Mouse (Mus musculus) lung, adult 10 weeks (tissue): ENCODE data around the gene Ift46. TPM values are rescaled to one million over a fixed set of nuclear protein-coding genes. Genes with fewer than 3 reads are reported as not detected.

Source experiments
- polyA plus RNA-seq: library from polyadenylated mRNA; stranded (reverse); fragments of 350-450 nt; fragmentation: Illumina TruSeq; extraction: RNeasy Lipid Tissue Mini Kit (QIAGEN cat#74804); gene quantifications from one replicate; pipeline ENCODE4 v1.2.3, GENCODE M21; 2014; ENCODE audit warnings: low read depth, low replicate concordance; ENCODE audit not compliant: insufficient read depth

The Ift46 gene
- 39.4 TPM for polyA plus RNA-seq

DNA sequence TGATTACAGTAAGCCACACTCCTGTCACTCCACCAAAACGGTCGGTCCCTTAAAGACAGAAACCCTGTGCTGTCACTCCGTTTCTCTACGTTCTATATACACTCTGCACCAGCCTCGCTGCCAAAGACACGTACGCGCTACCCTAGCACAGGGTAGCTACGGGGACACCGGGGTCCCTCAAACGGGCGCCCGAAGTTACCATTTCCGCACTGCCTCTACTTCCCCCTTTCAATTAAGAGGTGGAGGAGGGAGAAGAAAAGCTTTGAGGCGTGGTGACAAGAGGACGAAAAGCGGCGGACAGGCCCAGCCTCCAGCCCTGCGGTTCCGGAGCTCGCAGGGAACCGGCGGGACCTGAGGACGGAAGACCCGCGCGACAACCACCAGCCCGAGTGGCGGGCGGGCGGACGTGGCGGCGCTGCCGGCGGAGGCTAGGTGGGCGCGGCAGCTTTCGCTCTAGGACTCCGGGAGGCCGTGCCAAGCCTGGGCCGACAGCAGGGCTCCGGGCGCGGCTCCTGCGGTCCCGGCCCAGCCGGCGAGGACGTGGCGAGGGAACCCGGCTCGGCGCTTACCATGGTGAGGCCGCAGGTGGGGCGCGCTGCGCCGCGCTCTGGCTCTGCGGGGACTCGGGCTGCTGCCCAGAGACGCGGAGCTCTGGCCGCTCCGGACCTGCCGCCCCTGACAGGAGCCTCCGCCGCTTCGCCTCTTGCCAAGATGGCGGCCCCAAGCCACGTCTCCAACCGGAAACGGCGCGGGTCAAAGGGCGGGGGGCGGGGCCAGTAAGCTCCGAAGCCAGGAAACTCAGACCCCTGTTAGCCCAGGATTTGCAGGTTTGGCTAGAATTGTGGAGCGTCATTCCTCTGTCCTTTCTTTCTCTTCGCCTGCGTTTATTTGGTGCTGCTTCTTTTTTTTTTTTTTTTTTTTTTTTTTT lies at the start of gene Ift46, which contains the start of gene Arcn1:
TSS of gene Ift46 (plus strand) at position 808 of the 928 bp plus-strand sequence.
TSS of gene Arcn1 (minus strand) at position 745 of the 928 bp plus-strand sequence.

DNA sequence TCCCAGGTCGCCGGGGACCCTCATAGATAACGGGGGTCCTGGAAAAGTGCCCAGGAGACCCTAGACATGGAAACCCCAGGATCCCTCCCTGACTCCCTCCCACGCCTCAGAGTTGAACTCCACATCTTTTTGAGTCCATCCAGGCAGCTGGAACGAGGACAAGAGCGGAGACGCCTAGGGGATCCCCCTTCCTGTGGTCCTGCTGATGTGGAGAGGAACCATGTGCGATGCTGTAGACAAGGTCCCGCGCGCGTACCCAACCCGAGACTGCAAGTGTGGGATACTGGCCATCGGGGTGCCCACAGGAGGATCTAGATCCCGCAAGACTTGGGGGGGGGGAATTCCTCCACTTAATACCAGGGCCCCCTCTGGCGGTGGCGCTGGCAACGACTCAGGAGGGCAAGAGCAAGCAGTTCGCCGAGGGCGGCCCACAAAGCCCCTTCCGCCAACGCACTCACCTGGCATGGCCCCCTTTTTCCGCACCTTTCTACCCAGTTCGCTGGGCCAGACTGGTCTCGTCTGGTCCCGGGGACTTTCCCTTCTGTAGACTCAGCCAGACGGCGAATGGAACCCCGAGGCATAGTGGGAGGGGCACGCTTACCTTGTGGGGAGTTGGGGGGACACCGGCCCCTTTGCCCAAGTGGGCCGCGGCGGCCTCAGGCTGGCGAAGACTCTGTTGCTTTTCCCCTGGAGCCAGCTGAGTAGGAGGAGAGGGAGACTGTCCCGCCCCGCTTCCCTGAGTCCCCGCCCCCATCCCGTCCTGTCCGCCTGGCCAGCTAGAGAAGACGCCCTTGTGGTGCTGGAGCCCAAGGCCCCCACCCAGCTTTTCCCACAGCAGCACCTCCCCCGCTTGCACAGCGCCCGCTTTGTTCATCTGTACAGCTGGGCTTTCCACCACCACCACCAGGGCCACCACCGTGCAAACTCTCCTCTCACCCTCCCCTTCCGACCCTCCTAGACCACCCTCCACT lies 32.9 kb upstream of the Ift46 start, which contains the start of gene Phldb1:
TSS of gene Phldb1 (minus strand) at position 675 of the 971 bp plus-strand sequence.

DNA sequence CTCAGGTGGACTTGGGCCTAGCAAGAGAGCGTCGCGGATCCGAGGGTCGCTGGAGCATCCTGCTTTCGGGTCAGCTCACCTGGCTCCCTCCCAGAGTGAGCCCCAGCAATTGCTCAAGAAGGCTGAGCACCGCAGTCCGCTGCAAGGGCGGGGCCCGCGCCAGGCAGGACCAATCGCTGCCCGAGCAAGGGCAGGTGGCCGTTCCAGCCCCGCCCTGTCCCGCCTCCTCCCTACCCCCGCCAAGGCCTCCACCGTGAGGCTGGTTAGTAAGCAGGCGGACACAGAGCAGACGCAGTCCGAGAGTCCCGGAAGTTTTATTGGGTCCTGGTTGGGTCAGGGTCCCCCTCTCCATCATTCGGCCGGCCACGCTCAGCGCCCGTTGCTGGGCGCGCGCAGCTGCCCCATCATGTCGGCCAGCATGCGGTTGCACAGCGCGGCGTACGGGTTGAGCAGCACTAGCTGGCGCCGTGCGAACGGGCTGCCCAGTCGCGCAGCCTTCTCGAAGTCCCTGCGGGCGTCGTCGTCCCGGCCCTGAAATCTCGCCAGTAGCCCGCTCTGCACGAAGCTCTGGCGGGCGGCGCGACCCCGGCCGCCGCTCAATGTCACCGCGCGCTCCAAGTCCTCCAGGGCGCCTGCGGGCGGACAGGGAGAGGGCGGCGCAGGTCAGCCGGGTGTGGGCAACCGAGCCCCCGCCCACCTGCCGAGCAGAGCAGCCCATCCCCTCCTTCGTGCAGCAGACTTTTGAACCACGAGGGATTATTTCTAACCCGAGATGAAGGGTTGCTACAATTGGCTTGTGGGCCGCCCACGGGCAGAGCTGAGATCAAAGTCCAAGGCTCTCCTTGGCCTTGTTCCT lies 31.6 kb downstream of the Ift46 start, which contains the start of gene Tmem25:
TSS of gene Tmem25 (minus strand) at position 206 of the 856 bp plus-strand sequence.

DNA sequence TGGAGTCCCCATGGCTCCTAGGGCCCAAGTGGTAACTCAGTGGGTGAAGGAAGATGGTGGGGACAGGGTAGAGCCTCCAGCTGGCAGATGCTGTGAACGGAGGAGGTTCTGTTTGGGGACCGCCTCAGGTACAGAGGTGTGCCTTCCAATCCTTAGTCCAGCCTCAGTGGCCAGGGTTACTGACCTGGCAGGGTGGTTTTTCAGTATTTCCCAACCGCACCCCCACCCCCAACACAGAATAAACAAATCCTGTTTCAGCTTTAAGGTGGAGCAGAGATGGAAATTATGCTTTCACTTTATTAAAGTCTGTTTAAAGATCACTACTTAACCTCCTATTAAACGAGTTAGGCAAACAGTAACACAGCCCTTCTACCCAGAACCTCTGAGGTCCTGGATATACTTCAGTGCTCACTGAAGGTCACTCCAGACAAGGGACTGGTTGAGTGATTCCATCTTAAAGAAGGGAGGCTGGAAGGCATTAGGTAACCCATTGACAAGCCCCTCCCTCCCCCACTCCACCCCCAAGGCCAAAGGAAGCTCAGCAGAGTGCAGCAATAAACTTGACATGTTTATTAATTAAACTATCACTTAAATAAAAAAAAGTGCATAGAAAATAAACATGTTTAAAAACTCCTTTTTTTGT lies 35.2 kb downstream of the Ift46 start, which contains the start of gene Ttc36:
TSS of gene Ttc36 (minus strand) at position 265 of the 643 bp plus-strand sequence.

Other genes with a start within 250 kb of the Ift46 start
- 7.2 TPM for gene Cxcr5, start 206.0 kb upstream of the Ift46 start, polyA plus RNA-seq
- 38.7 TPM for gene Ddx6, start 163.0 kb upstream of the Ift46 start, polyA plus RNA-seq
- gene Treh, start 94.7 kb upstream of the Ift46 start, polyA plus RNA-seq, result not detected
- 23.8 TPM for gene Phldb1, start 32.7 kb upstream of the Ift46 start, polyA plus RNA-seq
- 47.9 TPM for gene Arcn1, start 63 bp upstream of the Ift46 start, polyA plus RNA-seq
- 1.5 TPM for gene Tmem25, start 31.4 kb downstream of the Ift46 start, polyA plus RNA-seq
- gene Ttc36, start 35.2 kb downstream of the Ift46 start, polyA plus RNA-seq, result 17.0 TPM
- 3.3 TPM for gene Kmt2a, start 113.4 kb downstream of the Ift46 start, polyA plus RNA-seq
- gene Atp5l, start 152.8 kb downstream of the Ift46 start, polyA plus RNA-seq, result 733 TPM
- gene Ube4a, start 197.7 kb downstream of the Ift46 start, polyA plus RNA-seq, result 10.6 TPM
- 14.7 TPM for gene Cd3g, start 212.5 kb downstream of the Ift46 start, polyA plus RNA-seq
- gene Cd3d, start 213.9 kb downstream of the Ift46 start, polyA plus RNA-seq, result 12.3 TPM
- 5.1 TPM for gene Cd3e, start 241.7 kb downstream of the Ift46 start, polyA plus RNA-seq